Mouse (Mus musculus): ENCODE data around the gene Gm10065. TPM values are rescaled to one million over a fixed set of nuclear protein-coding genes. Genes with fewer than 3 reads are reported as not detected.
A peak's percentile ranks its signal among the peaks of the same experiment; 100 is the strongest.
"Not testable (repeated sequence)": the region's sequence is repeated elsewhere in the genome, so short reads cannot be mapped to it uniquely, and the experiment has no call there.

The Gm10065 gene
- polyA plus RNA-seq, 1 experiment from 2014 or later, result 3.5 TPM

DNA sequence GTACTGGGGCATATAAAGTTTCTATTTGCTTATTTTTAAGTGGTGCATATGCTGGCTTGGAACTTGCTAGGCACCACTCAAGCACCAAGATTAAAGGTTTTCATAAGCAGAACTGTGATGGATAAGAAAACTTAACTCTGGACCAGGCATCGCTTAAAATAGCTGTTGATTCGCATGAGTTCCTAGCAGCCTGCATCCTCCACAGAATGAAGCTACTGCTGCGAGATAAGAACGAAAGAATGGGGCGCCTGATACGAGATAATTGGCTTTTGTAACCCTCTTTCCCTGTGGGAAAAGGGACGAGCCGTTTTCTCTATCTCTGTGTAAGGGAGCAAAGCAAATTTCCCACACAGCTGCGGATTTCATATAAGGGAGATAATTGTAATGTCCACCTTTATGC, 10.1 kb downstream of the Gm10065 start:
- DNase-seq (ENCODE audit: low spot score) (no peak), ATAC-seq (ENCODE audit: insufficient read depth, low FRiP score, low TSS enrichment) (no peak)
- no peaks in the 10 kb centered on the region for H3K9me3 ChIP-seq (ENCODE audit: control insufficient read depth, low read length)
- H3K4me3 ChIP-seq (ENCODE audit: low read depth, low read length), result no peak overlapping the region
- H3K27me3 ChIP-seq (ENCODE audit: control insufficient read depth, insufficient read depth, low read length), result no peaks in the 10 kb centered on the region
- H3K4me2 ChIP-seq (ENCODE audit: low read depth), result no peak overlapping the region; the same call in 1 of the 2 replicates
- no peaks in the 10 kb centered on the region for H3K36me3 ChIP-seq (ENCODE audit: control insufficient read depth, insufficient read depth, low read length)
- H3K9ac ChIP-seq (ENCODE audit: low read length), result no peak overlapping the region
- no peak overlapping the region for H3K27ac ChIP-seq (ENCODE audit: low read depth, low read length)
- WGBS, result 36% methylated on average over 9 of the region's 9 CpGs
- H3K4me1 ChIP-seq (ENCODE audit: control insufficient read depth, insufficient read depth, low read length), result no peaks in the 10 kb centered on the region

DNA sequence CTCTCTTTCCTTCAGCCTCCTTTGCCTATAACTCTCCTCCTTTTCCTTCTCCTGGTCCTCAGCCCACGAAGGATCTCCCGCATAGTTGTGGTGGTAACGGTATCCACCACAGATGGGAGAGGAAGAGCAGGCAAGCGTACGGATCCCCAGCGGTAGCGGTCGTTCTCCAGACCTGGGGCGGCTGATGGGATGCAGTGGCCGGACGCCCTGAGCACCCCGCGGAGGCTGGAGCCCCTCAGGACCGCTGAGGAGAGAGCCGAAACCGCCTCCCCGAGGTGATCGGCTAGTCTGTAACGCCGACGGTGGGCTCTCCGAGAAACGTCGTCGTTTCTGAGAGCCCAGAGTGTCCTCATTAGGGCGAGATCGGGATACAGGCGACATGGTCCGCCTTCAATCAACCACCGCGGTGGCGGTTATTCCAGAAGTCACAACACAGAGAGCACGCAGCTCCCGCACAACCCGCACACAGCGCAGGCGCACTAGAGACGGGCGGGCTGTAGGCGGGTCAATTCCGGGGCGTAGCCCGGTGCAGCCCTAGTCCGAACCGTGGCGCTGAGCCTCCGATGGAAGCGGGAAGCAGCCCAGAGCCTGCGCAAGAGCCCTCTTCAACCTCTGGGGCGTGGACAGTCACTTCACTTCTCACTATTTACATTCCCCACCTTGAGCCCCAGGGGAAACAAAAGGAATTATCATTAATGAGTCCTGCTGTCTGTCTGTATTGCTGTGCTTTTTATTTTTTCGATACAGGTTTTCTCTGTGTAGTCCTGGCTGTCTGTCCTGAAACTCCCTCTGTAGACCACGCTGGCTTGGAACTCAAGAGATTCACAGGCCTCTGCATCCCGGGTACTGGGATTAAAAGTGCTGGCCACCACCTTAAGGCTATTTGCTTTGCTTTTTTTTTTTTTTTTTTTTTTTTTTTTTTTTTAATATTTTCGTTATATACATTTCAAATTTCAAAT, 10.9 kb downstream of the Gm10065 start, which contains the start of gene Nkapl:
Gene Nkapl, minus strand, starts transcription at position 449 of the 959 bp plus-strand sequence.
- ATAC-seq (ENCODE audit: insufficient read depth, low FRiP score, low TSS enrichment) (peak; percentile 99), DNase-seq (ENCODE audit: low spot score) (peak; percentile 90)
- peak within 1 kb of the TSS; percentile 76 for H3K9ac ChIP-seq (ENCODE audit: low read length)
- no peaks in the 10 kb centered on the region for H3K4me1 ChIP-seq (ENCODE audit: control insufficient read depth, insufficient read depth, low read length)
- WGBS, result under 1% methylated on average over 54 of the region's 54 CpGs
- H3K9me3 ChIP-seq (ENCODE audit: control insufficient read depth, low read length), result no peaks in the 10 kb centered on the region
- H3K4me3 ChIP-seq (ENCODE audit: low read depth, low read length), result peak within 1 kb of the TSS; percentile 52
- H3K27ac ChIP-seq (ENCODE audit: low read depth, low read length), result peak within 1 kb of the TSS; percentile 30; the same call in 1 of the 2 replicates
- peak within 1 kb of the TSS; percentile 84 for H3K4me2 ChIP-seq (ENCODE audit: low read depth)
- H3K36me3 ChIP-seq (ENCODE audit: control insufficient read depth, insufficient read depth, low read length), result no peaks in the 10 kb centered on the region
- no peaks in the 10 kb centered on the region for H3K27me3 ChIP-seq (ENCODE audit: control insufficient read depth, insufficient read depth, low read length)

DNA sequence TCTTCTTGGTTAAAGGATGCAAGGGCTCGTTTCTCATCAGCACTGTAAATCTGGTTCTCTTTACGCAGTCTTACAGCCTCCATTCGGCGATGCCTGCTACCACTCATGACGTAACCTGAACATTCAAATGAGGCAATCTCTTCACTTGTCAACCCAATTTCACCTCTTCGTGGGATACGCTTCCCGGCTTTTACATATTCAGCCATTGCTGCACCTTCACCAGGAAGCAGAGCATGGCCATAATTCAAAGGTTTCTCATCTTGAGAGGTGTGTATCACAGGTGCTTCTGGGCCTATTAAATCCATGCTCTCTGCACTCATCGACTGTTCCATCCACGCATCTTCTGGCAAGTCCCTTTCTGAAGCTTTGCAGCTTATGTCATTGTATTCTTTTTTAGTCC, 11.9 kb downstream of the Gm10065 start:
- Histone ChIP-seq H3K27ac (ENCODE audit: low read depth, low read length) (no peak overlapping the region), H3K9ac (ENCODE audit: low read length) (no peak overlapping the region), H3K4me3 (ENCODE audit: low read depth, low read length) (no peak overlapping the region), H3K4me1 (ENCODE audit: control insufficient read depth, insufficient read depth, low read length) (no peaks in the 10 kb centered on the region), H3K27me3 (ENCODE audit: control insufficient read depth, insufficient read depth, low read length) (no peaks in the 10 kb centered on the region), H3K36me3 (ENCODE audit: control insufficient read depth, insufficient read depth, low read length) (no peaks in the 10 kb centered on the region), H3K9me3 (ENCODE audit: control insufficient read depth, low read length) (no peaks in the 10 kb centered on the region), H3K4me2 (ENCODE audit: low read depth) (no peak overlapping the region)
- 83% methylated on average over 10 of the region's 10 CpGs for WGBS
- DNase-seq (ENCODE audit: low spot score), result no peak
- no peak for ATAC-seq (ENCODE audit: insufficient read depth, low FRiP score, low TSS enrichment)

DNA sequence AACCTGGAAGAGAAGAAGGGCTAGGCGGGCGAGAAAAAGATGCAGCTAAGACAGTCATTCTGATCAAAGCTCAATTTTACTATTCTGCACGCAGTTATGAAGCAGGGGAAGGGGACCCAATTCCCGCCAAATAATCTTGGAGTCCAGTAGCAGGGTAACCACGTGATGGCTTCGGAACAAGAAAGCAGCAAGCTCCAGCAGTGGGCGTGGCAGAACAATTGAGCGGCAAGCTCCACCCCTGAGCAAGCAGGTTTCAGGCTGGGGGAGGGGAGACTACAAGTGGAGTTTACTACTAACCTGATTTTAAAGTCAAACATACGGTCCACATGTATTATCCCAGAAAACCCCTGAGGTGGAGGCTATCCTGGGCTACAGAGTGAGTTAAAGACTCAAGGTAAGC, 16.7 kb downstream of the Gm10065 start:
- H3K27me3 ChIP-seq (ENCODE audit: control insufficient read depth, insufficient read depth, low read length); H3K27ac ChIP-seq (ENCODE audit: low read depth, low read length): not testable (repeated sequence)
- WGBS, result 39% methylated on average over 9 of the region's 9 CpGs

DNA sequence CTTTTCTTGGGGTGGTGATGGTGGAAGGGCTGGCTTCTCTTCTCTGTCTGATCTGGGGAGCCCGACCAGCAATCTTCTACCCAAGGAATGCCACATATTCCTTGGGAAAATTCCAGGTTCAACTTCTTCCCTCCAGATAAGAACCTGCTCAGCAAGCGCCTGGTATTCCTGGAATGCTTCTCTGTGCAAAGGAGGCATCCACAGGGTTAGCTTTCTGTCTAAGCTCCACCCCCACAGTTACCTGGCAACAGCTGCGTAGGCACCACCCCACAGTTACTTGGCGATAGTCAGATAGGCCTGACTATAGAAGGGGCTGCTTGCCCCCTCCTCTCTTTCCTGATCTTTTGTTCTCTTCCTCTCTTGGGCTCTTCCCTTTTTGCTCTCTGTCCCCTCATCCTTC, 22.9 kb downstream of the Gm10065 start:
- ATAC-seq (ENCODE audit: insufficient read depth, low FRiP score, low TSS enrichment), result no peak
- Histone ChIP-seq H3K4me1 (ENCODE audit: control insufficient read depth, insufficient read depth, low read length) (peaks cover 5% of the 10 kb centered on the region), H3K4me3 (ENCODE audit: low read depth, low read length) (no peak overlapping the region), H3K36me3 (ENCODE audit: control insufficient read depth, insufficient read depth, low read length) (no peaks in the 10 kb centered on the region), H3K4me2 (ENCODE audit: low read depth) (no peak overlapping the region), H3K9me3 (ENCODE audit: control insufficient read depth, low read length) (no peaks in the 10 kb centered on the region), H3K27ac (ENCODE audit: low read depth, low read length) (no peak overlapping the region), H3K9ac (ENCODE audit: low read length) (no peak overlapping the region), H3K27me3 (ENCODE audit: control insufficient read depth, insufficient read depth, low read length) (no peaks in the 10 kb centered on the region)
- WGBS, result 7% methylated on average over 4 of the region's 4 CpGs
- DNase-seq (ENCODE audit: low spot score), result no peak

More for the DNA sequence above, 16.7 kb downstream of the Gm10065 start:
- H3K4me2 ChIP-seq (ENCODE audit: low read depth); ATAC-seq (ENCODE audit: insufficient read depth, low FRiP score, low TSS enrichment); H3K4me1 ChIP-seq (ENCODE audit: control insufficient read depth, insufficient read depth, low read length); H3K36me3 ChIP-seq (ENCODE audit: control insufficient read depth, insufficient read depth, low read length); H3K4me3 ChIP-seq (ENCODE audit: low read depth, low read length); H3K9me3 ChIP-seq (ENCODE audit: control insufficient read depth, low read length); H3K9ac ChIP-seq (ENCODE audit: low read length); DNase-seq (ENCODE audit: low spot score): not testable (repeated sequence)

DNA sequence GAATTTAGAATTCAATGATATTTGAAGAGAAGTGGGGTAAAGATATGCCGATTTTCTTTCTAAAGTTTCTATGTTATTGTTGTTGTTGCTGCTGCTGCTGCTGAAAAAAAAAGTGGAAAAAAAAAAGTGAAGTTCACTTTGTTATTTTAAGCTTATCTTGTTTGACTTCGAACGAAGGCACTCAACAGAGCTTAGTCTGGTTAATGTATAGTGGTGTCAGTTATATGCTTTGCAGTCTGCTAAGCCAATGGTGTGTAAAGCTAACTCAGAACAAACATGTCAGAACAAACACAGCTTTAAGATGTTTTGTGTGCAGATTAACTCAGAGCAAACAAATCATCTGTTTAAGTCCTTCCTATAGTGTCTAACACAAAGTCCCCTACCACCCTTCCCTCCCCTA, 25.1 kb downstream of the Gm10065 start:
- WGBS, result 93% methylated on average over 3 of the region's 3 CpGs
- Histone ChIP-seq H3K27ac (ENCODE audit: low read depth, low read length) (no peak overlapping the region), H3K27me3 (ENCODE audit: control insufficient read depth, insufficient read depth, low read length) (no peaks in the 10 kb centered on the region), H3K36me3 (ENCODE audit: control insufficient read depth, insufficient read depth, low read length) (no peaks in the 10 kb centered on the region), H3K4me2 (ENCODE audit: low read depth) (no peak overlapping the region), H3K4me3 (ENCODE audit: low read depth, low read length) (no peak overlapping the region), H3K4me1 (ENCODE audit: control insufficient read depth, insufficient read depth, low read length) (peaks cover 5% of the 10 kb centered on the region), H3K9me3 (ENCODE audit: control insufficient read depth, low read length) (no peaks in the 10 kb centered on the region), H3K9ac (ENCODE audit: low read length) (no peak overlapping the region)
- no peak for DNase-seq (ENCODE audit: low spot score)
- no peak for ATAC-seq (ENCODE audit: insufficient read depth, low FRiP score, low TSS enrichment)

DNA sequence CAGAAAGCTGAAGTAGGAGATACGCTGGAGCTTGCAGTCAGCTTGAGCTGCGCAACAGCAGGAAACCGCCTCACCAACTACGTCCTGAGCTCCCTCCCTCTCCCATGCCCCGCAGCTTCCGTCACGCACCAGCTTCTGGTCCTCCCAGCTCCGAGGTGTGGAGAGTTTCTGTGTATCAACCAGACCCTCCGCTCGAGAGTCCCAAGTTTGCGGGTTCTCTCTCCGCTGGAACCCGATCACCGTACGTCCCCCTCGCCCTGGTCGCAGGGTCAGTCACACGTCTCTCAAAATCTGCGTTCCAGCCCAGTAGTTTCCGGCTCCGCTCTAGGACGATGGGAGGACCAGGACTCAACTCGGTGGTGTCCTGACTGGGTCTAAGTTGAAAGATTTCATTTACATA, 25.8 kb downstream of the Gm10065 start, which contains the start of gene Zscan26:
Gene Zscan26, minus strand, starts transcription at position 282 of the 400 bp plus-strand sequence.
- 0% methylated on average over 23 of the region's 23 CpGs for WGBS
- H3K4me2 ChIP-seq (ENCODE audit: low read depth), result peak within 1 kb of the TSS; percentile 69
- H3K27me3 ChIP-seq (ENCODE audit: control insufficient read depth, insufficient read depth, low read length), result no peaks in the 10 kb centered on the region
- DNase-seq (ENCODE audit: low spot score) (peak; percentile 89), ATAC-seq (ENCODE audit: insufficient read depth, low FRiP score, low TSS enrichment) (peak; percentile 87)
- no peaks in the 10 kb centered on the region for H3K9me3 ChIP-seq (ENCODE audit: control insufficient read depth, low read length)
- H3K9ac ChIP-seq (ENCODE audit: low read length), result peak within 1 kb of the TSS; percentile 61
- no peaks in the 10 kb centered on the region for H3K36me3 ChIP-seq (ENCODE audit: control insufficient read depth, insufficient read depth, low read length)
- peaks cover 5% of the 10 kb centered on the region for H3K4me1 ChIP-seq (ENCODE audit: control insufficient read depth, insufficient read depth, low read length)
- no peak within 1 kb of the TSS for H3K27ac ChIP-seq (ENCODE audit: low read depth, low read length)
- peak within 1 kb of the TSS; percentile 58 for H3K4me3 ChIP-seq (ENCODE audit: low read depth, low read length)

DNA sequence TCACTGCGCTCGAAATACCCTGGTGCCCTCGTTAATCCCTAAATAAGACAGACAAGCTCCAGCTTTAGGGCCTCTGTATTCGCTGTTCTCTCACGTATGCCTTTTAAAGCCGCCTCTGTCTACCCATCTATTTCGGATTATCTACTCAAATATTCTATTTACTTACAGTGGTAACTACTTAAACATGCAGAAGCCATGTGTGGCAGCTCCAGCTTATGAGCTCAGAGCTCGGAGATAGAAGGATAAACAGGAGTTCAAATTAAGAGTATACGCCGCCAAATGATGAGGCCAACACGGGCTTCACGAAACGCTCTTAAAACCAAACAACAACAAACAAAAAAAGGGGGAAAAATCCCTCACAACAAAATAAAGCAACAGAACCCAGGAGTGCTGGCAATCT, 26.2 kb downstream of the Gm10065 start:
- H3K27me3 ChIP-seq (ENCODE audit: control insufficient read depth, insufficient read depth, low read length), result no peaks in the 10 kb centered on the region
- H3K27ac ChIP-seq (ENCODE audit: low read depth, low read length), result no peak overlapping the region
- no peak for ATAC-seq (ENCODE audit: insufficient read depth, low FRiP score, low TSS enrichment)
- no peaks in the 10 kb centered on the region for H3K9me3 ChIP-seq (ENCODE audit: control insufficient read depth, low read length)
- peak overlapping the region; percentile 58 for H3K4me3 ChIP-seq (ENCODE audit: low read depth, low read length)
- peak overlapping the region; percentile 61 for H3K9ac ChIP-seq (ENCODE audit: low read length)
- H3K4me2 ChIP-seq (ENCODE audit: low read depth), result peak overlapping the region; percentile 69
- DNase-seq (ENCODE audit: low spot score), result no peak
- peaks cover 2% of the 10 kb centered on the region; the same call in 1 of the 2 replicates for H3K36me3 ChIP-seq (ENCODE audit: control insufficient read depth, insufficient read depth, low read length)
- H3K4me1 ChIP-seq (ENCODE audit: control insufficient read depth, insufficient read depth, low read length), result peaks cover 5% of the 10 kb centered on the region
- WGBS, result 4% methylated on average over 13 of the region's 13 CpGs
